Mouse (Mus musculus): ENCODE results near the gene Naaa.

The Naaa gene
- long read RNA-seq, experiment 1, transcript Naaa-201 (11 exons, 2,414 nt), result major isoform, 6 of 7 reads
- long read RNA-seq, experiment 1, partial matches to known transcripts, result 0 of 7 reads
- long read RNA-seq, experiment 1, other reads (novel, unspliced or antisense), result 1 of 7 reads
- long read RNA-seq, experiment 2, partial matches to known transcripts, result 0 of 6 reads
- long read RNA-seq, experiment 2, other reads (novel, unspliced or antisense), result 2 of 6 reads

DNA sequence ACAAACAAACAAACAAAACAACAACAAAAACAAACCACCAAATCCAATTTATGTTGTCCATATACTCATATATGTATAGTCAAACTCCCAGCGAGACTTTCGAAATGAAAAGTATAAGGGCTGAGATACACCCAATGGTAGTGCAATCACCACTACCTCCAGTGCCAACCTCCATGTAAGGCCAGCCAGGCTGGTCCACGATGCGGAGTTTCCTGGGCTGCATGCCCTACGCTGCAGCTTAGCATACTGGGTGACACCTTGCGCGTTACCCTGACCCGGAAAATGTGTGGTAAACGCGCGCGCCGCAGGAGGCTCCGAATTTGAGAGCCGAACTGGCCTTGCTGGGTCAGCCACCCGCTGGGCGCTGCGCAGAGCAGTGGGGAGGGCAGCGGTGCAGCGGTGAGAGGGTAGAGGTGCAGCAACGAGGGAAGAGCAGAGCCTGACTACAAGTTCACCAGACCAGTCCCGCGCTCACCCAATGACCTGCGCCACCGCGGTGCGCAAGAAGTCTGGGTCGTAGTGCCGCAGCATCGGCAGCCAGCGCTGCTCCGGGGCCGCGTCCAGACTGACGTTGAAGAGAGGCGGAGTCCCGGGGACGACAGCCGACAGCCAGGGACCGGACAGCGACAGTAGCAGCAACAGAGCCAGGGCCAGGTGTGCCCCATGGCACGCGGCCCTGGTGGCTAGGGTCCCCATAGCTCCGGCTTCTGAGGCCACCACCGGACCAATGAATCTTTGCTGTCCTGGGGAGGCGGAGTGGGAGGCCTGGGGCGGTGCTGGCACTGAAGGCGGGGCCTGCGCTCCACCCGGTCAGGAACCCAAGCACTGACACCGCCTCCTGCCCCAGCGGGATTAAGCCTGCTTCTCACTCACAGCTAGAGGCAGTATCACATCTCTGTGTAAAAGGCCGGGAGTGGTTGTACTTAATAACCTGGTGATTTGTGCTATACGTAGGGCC is at the start of gene Naaa:
Gene Naaa (minus strand): TSS at position 734 of the 958 bp plus-strand sequence.
- intact Hi-C loops (cut with DNase I), result no loop called here

DNA sequence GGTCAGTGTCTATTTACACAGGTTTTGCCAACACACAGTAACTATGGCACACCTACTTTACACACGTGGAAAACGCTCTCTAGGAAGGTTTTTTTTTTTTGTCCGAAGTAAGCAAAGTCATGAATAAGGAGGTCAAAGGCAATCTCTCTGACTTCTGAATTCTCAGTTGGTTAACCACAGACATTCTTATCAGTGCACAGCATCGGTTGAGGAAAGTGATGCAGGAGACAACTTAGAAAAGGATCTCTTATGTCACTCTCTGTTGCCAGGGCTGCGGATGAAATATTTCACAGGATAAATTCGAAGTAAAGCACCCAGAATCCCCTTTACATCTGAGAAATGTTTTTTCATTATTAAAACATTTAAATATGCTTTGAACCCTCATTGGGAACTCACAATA is 49.4 kb upstream of the Naaa start:
- intact Hi-C loops (cut with DNase I), result no loop called here

DNA sequence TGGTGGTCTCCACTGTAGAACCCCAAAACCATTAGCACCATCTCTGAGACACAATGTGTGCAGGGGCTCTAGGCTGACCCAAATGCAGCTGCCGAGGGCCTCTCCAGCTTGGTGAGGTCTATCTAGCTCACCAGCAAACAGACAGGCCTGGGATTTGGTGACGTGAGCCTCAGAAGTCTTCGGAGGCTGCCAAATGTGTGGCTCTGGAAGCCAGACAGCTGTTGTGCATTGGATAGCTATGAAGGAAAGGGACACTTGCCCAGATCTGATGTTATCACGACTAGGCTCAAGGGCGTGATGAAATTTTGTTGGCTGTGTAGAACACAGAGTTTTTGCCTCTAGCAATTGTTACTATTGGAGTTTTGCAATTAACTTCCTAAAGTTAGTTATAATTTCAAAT is 45.3 kb upstream of the Naaa start:
- intact Hi-C loops (cut with DNase I), result no loop called here

DNA sequence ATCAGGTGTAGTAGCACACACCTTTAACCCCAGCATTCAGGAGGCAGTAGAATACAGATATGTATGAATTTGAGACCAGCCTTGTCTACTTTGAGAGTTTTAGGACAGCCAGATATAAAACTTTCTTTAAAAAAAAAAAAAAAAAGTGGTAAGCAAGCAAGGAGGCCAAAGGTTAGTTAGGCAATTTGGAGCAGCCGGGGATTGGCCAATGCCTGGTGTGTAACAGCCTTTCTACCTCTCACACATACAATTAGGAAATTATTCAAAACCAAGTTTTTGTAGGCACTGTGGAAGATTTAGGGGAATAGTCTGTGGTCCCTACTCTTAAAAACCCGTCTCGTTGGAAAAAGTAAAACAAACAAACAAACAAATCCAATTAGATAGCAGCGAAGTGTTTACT is 44.6 kb upstream of the Naaa start:
- intact Hi-C loops (cut with DNase I), result no loop called here

DNA sequence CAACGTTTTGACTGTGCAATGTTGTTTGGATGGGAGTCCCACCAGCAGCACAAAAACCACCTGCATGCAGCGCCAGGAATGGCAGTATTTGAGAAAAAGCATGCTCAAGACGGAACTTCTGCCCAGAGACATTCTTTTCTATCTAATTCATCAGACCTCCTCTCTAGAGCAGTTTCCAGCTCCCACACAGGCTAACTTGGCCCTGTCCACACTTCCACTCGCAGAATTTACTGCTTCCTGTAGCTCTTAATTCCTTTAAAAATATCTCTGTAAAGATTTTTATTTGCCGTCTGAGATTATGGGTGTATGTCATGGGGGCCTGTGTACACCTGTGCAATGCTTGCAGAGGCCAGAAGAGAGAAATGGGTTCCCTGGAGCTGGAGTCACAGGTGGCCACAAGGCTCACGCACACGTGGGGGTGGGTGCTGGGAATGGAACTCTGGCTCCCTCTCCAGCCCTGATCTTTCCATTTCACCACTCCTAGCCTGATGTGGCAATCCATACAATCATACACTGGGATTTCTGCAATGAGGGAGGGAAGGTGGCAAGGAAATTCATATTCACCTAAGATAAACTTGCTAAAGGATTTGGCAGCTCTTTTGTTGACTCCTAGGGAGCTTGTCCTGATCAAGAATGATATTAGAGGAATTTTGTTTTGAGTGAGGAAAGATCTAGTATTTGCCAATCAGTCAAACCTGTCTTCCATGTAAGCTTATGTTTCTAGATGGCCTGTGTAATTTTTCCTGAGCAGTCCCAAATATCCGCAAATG is 43.8 kb upstream of the Naaa start:
- intact Hi-C loops (cut with DNase I), result no loop called here

DNA sequence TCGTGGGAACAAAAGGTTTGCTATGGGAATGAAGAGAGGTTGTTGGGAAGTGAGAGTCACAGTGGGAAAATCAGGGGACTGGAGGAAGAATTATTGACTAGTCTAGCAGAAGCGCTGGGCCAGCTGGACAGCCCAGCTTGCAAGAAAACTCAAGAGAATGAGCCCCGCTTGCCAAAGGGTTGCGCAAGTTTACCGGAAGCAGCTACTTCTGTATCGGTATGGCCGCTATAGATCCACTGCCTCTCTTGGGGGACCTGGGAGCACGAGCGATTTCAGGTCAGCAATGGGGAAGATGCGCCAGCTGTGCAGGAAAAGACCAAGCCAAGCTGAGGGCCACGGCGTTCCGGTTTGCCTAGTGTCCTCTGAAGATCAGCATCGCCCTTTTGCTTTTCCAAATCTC is 40.6 kb upstream of the Naaa start:
- intact Hi-C loops (cut with DNase I), result no loop called here

DNA sequence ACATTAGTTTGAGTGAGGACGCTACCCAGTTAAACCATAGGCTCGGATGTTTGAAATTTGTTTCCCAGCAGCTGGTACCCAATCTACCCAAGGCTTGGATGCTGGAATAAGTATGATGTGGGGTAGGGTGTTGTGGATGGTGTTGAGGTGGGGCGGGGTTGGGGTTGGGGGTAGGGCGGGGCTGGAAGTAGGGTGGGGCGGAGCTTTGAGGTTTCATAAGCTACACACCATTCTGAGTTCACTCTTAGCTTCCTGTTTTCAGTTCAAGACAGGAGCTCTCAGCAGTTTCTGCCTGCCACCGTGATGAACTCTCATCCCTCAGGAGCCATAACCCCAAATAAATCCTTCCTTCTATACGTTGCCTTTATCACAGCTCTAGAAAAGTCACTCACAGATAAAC is 40.1 kb upstream of the Naaa start:
- intact Hi-C loops (cut with DNase I), result no loop called here

DNA sequence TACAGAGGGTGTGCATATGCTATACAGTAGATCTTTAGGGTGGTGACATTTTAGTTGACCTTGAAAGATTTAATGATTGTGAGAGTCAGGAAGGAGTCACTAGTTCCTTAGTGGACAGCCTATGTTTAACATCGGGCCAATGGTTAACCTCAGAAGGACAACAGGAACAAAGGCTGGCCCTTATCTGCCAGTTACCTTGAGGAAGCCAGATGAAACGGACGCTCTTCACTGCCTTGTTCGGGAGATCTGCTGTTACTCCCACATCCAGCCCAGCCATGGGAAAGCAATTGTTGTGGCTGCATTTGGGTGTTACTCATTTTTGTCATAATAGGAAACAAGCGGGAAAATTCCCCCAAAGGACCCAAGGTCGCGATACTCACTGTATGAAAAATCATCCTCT is 35.8 kb upstream of the Naaa start:
- intact Hi-C loops (cut with DNase I), result no loop called here

DNA sequence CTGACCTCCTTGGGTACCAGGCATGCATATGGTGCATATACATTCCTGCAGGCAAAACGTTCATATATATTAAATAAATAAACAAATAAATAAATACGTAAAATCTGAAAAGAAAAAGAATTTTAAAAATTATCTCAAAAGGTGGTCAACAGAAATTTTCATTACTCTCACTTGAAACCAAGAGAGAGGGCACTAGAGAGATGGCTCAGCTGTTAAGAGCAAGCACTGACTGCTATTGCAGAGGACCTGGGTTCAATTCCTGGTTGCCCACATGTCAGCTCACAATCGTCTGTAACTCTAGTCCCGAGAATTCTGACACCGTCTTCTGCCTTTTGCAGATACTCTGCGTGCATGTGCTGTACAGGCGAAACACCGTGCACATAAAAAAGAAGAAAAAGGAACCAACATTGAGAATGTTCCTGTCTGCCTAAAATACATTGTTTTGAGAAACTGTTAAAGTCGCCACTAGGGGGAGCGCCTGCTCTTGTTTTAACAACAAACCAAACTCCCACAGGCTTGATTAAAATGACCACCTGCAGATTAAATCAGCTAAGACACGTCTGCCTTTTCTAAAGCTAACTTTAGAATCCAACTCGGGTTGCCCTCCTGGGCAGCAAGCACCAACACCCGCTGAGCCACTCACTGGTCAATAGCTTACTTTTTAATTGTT is 34.2 kb upstream of the Naaa start:
- intact Hi-C loops (cut with DNase I), result loop anchor here (1.0 kb wide), 1 partner anchor 69 kb away; no protein-coding TSS in a partner anchor

DNA sequence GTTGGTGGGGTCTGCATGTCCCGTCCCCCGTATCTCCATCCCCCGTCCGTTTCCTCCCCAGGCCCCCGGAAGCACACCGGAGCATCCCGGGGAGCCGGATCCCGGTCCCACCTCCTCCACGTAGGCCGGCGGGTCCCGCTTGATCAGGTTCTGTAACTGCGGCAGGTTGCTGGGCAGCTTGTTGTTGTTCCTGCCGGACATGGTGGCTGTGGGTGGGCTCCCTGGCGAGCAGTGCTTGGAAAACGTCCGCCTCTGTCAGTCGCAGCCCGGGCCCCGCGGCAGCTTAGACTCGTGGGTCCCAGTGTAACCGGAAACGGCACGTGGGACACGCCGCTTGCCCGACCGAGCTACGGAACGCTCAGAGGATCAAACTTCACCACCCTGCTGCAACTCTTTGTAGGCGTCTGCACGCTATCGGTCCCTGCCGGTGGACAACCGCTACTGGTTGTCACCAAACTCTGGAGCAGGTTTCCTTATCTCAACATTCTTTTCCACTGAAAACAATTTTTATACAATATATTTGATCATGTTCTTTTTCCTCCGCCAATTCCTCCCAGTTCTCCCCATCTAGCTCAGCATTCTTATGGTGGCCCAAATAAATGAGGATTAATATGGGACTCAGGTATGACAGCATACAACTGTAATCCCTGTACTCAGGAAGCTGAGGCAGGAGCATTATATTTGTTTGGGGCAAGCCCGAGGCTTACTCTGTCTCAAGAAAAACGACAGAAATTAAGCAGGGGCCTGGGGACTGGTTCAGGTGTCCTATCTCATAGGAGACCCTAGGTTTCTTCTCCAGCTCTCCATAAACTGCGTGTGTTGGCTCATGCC is 31.9 kb upstream of the Naaa start, which contains the start of gene Sdad1:
Gene Sdad1 (minus strand): TSS at position 799 of the 831 bp plus-strand sequence.
- intact Hi-C loops (cut with DNase I), result no loop called here

DNA sequence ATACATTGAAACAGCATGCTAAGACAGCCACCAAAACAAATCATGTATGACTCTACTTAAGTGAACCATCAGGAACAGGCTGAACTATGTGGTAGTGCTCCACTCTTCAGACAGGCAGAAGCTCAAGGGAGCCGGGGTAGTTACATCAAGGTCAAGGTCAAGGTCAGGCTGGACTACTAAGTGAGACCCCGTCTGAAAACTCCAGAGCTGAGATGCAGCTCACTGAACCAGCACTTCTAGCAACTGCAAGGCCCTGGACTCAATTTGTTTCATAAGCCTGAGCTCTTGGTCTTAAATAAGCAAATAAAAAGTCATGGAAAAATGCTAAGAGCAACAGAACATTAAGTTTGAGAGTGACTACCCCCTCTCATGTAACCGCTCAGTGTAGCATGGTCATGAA is 26.3 kb upstream of the Naaa start:
- intact Hi-C loops (cut with DNase I), result no loop called here

DNA sequence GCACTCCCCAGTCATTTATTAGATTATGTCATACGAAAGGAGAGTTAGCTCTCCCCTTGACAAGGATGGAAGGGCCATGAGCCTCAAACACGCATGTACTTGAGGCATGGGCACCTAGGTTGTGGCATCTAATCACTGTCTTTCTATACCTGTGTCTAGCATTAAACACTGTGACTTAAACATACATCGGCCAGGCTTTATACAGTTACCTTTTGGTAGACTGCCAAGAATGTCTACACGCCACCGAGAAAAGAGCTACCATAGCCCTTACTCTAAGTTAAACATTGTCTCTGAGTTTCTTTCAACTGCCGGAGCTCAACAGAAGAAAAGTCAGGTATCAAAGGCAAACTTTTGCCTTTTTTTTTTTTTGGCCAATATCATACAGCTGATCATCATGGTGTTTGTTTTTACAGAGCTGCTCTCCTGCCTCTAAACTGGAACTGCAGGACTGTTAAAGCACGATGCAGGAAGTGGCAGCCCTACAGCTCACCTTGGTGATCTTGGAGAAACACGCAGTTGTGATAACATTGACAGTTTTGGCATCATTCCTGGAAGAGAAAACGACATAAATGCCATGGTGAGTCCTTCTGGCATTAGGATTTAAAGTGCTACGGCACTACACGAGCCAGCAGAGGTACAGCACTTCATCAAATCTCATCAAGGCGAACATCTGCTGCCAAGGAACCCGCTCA is 24.3 kb upstream of the Naaa start:
- intact Hi-C loops (cut with DNase I), result no loop called here

DNA sequence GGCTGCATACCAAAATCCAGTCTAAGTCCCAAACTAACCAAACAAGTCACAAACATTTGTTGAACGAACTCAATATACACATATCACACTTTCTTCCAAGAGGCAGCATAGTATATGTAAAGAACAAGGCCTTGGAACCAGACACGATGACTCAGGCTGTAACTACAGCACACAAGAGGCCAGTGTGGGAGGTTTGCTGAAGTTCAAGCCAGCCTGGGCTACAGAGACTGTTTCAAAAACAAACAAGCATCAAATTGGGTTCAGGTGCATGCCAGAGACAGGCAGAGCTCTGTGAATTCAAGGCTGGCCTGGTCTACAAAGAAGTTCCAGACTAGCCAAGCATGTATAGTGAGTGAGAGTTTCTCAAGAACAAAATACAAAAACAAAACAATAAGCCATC is 16.6 kb upstream of the Naaa start:
- intact Hi-C loops (cut with DNase I), result no loop called here

DNA sequence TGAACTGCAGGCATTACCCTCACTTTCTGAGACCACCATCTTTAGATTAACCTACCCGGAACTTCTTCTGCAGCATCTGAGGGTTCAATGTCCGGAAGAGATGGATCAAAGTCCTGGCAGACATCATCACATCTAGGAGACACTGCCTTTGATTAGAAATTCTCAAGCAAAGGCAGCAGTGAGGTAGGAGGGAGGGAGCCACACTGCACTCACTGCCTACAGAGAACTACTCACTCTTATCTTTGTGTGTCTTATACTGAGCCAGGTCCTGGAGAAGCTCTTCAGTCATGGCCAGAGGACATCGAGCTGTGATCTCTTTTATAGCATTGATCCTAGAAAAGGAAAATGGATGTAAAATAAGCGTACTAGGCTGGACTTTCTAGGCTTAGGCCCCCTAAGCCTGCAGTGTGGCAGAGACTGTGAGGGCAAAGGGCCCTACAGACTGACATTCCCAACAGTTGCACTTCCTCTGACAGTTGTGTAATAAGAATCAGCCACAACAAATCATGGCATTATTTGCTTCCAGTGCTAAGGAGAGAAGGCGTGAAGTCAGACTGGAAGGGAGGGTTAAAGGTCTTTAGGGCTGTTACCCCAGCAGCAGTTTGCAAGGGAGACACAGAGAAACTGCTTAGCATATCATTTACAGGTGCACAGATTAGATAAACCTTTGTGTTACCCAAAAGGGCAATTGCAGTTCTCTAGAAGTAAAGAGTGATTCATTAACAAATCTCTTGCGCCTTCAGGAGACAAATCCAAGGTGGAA is 13.9 kb upstream of the Naaa start:
- intact Hi-C loops (cut with DNase I), result no loop called here

DNA sequence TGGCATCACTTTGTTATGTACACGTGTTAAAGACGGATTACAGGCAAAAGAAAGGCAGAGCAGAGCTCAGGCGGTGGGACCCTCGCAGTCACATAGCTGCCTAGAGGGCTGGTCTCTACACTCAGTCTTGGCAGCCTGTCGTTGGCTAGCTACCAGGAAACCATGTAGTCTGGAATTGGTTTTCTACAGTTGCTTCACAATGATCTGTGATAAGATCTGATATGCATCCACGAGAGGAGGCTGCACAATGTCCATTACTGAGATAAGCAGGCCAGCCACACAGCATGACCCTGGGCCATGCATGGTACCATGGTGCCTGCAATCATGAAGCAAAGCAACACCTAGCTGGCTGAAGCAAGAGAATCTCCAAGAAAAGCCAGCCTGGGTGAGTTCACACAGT is 9.9 kb upstream of the Naaa start:
- intact Hi-C loops (cut with DNase I), result no loop called here

DNA sequence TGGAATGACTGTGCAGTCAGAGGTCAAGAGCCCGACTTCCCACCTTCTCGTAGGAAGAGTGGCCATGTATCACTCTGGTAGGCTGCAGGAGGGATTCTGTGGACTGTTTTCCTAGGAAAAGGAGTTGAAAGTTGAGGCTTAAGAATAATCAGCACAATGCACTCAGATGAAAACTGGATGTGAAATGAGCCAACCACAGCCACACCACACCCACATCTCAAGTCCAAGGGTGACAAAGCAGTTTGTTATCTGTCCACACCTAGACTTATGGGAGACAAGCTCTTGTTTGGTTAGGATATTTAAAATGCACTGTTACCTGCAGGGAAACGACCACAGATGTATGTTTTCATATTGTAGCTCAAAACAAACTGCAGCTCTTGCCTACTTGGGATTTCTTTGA is 5.1 kb upstream of the Naaa start:
- intact Hi-C loops (cut with DNase I), result no loop called here

DNA sequence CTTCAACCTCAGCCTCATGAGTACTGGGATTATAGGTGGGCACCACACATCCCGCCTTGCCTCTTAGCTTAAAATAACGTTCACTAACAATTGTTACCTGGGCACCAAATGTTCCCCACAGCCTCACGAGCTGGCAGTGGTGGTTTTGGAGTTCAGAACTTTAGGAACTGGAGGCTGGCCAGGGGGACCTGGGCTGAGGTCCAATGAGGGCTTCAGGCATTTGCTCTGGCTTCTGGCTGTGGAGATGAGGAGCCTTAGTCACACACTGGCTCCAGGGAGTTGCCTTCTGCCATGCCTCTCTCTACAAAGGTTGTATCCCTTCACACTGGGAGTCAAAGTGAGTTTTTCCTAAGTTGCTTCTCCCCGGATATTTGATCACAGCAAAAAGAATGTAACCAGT is 4.6 kb upstream of the Naaa start:
- intact Hi-C loops (cut with DNase I), result no loop called here

DNA sequence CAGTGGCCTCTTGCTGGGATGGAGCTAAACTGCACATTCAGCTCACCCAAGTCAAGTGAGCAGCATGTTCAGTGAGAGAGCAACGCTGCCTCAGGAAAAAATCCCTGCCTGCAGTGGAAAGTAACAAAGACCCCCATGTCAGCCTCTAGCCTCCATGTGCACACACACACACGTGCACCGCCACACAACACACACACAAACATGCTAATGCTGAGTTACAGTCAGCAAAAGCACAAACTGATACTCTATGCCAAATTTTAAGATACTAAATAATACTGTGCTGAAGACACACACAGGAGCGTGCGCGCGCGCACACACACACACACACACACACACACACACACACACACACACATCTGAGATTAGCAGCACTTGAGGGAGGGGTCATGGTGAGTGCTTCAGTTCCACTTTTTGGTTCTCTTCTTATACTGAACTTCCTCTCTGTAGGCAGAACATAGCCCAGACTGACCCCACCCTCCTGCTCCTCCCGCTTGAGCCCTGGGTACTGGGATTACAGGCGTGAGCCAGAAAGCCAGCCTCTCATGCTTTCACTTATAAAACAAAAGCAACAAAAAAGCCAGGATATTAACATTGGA is 1.1 kb upstream of the Naaa start:
- intact Hi-C loops (cut with DNase I), result no loop called here

DNA sequence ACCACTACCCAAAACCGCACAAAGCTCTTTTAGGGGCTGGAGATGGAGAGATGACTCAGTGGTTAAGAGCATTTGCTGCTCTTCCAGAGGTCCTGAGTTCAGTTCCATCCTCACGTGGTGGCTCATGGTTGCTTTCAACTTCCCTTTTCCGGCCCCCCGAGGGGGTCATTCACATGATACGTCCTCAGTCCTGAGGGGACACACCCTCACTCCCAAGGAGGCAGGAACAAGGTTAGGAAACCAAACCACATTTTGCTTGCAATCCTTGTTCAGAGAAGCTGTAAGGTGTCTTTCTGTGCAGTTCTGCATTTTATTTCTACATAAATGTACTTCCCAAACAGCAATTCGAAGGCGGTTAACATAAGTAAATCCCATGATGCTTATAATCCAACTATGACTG is 7.5 kb downstream of the Naaa start:
- intact Hi-C loops (cut with DNase I), result no loop called here
